Comparison of ENCODE assay signal across 1 mouse cellular context in the genomic region with DNA sequence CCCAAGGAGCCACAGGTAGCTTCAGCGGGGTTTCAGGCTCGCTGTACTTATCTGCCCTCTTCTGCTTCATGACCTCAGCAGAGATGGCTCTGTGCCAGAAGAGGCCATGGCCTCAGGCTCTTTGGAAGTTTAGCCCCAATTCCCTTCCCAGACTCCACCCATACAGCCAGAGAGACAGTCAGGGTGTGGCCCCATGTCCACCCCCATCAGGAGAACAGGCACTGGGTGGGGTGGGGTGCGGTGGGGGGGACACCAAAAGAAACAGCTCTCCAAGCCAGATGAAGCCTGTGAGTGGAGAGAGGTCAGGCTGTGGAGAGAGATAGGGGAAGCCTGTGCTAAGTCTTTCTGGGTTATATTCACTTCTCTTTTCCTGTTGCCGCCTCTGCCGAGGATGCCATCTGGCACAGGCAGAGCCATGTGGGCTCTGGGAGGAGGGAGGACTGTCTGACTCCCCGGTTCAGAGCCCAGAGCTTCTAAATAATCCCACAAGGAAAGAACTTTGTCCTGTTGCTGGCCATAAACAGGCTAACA.
TF ChIP-seq lines count a peak whose summit lies in the region.

No protein-coding gene starts in this region.

TF ChIP-seq in MEL, 35 proteins besides CTCF, POLR2A, EP300 and RAD21 (continued from another document):
- TF ChIP-seq POLR2AphosphoS5 (IDR thresholded peaks at IDR 0.05; ENCODE audit: borderline replicate concordance, low read depth, low read length): no peak
